Mouse (Mus musculus) heart, adult 2 months (tissue): Measurements from ENCODE around the gene Snx9. TPM values are rescaled to one million over a fixed set of nuclear protein-coding genes. Genes with fewer than 3 reads are reported as not detected.

Experiments used
- DNase-seq, 2 experiments: peaks; one replicate each; pipeline ENCODE4 v3.0.0; 2021
- H3K27ac ChIP-seq: fragments of 200-600 bp; 2 replicates; pipeline ENCODE4 v1.8.1; 2022
- H3K27me3 ChIP-seq: fragments of 200-500 bp; 2 replicates; pipeline ENCODE4 v1.6.1; 2012; ENCODE audit warnings: mild to moderate bottlenecking, low read length, inconsistent platforms, mixed read lengths; ENCODE audit not compliant: control insufficient read depth, insufficient read depth
- H3K36me3 ChIP-seq: fragments of 200-500 bp; 2 replicates; pipeline ENCODE4 v1.6.1; 2012; ENCODE audit warnings: low read length, inconsistent platforms; ENCODE audit not compliant: control insufficient read depth, insufficient read depth
- H3K4me1 ChIP-seq: fragments of 200-500 bp; 2 replicates; pipeline ENCODE4 v1.6.1; 2011; ENCODE audit warnings: low read length; ENCODE audit not compliant: control insufficient read depth, insufficient read depth
- H3K4me3 ChIP-seq: fragments of 200-600 bp; 2 replicates; pipeline ENCODE4 v1.8.1; 2022
- H3K79me2 ChIP-seq: fragments of 200-500 bp; replicated peaks from 2 replicates; pipeline ENCODE4 v1.6.1; 2012; ENCODE audit warnings: mild to moderate bottlenecking, inconsistent platforms, low read length, moderate library complexity, mixed read lengths; ENCODE audit not compliant: control insufficient read depth, insufficient read depth
- H3K9ac ChIP-seq: fragments of 200-500 bp; 2 replicates; pipeline ENCODE4 v1.6.1; 2012; ENCODE audit warnings: low read depth, mild to moderate bottlenecking, control low read depth, inconsistent platforms, low read length, mixed read lengths
- CTCF ChIP-seq: fragments of 200-600 bp; IDR thresholded peaks from 2 replicates; pipeline ENCODE4 v1.8.1; 2022; ENCODE audit warnings: antibody characterized with exemption, mild to moderate bottlenecking, moderate library complexity
- EP300 ChIP-seq: fragments of 200-500 bp; IDR thresholded peaks from 2 replicates; pipeline ENCODE4 v1.6.1; 2011; ENCODE audit warnings: low read depth, low read length, control low read depth; ENCODE audit not compliant: insufficient read depth
- POLR2A ChIP-seq: fragments of 200-500 bp; IDR thresholded peaks from 2 replicates; pipeline ENCODE4 v1.6.1; 2011; ENCODE audit warnings: mild to moderate bottlenecking, low read depth, low read length, control low read depth; ENCODE audit not compliant: insufficient read depth
- WGBS: fragments of 180-500 bp; shearing (Covaris S2); methylation state at CpG from one replicate; pipeline ENCODE4 v1.1.7; 2018; 5-methylcytosine and 5-hydroxymethylcytosine counted together
- intact Hi-C: fragments of 180-260 bp; cut with DNase I; formaldehyde crosslinking; loops from one replicate; pipeline ENCODE4 v1.15.1; 2025
- polyA plus RNA-seq: library from polyadenylated mRNA; depleted of rRNA; stranded (reverse); fragments of >200 nt; gene quantifications from 2 replicates; pipeline ENCODE4 v1.2.3, GENCODE M21; 2012
- total RNA-seq, 2 experiments: library from RNA; stranded (reverse); gene quantifications; 2 replicates each; pipeline ENCODE4 v1.2.3; 2021

Snx9 gene
- total and polyA plus RNA-seq, 3 experiments = 16.7 to 31.9 (median 30.2) TPM

DNA sequence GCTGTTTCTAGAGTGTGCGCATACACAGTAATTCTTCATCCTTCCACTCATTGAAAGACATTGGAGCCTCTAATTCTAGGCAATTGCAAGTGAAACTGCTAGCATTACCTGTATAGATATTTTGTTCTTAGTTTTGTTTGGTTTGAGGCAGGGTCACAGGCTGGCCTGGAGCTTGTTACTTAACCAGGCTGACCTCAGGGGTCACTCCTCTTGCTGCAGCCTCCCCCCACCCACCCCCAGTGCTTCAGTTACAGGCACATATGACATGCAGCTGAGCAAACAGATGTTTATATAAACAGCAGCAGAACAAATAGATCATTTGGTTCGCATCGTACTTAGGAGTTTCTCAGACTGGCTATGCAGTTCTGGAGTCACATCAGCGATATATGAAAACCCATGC lies 71.7 kb downstream of the Snx9 start:
- H3K4me3 ChIP-seq = no peak overlapping the region
- TF ChIP-seq EP300 = no peak
- no peak for TF ChIP-seq CTCF
- no peak for TF ChIP-seq POLR2A
- no peaks in the 10 kb centered on the region for H3K36me3 ChIP-seq
- no peak overlapping the region for H3K27ac ChIP-seq
- intact Hi-C loops = no loop called here
- no peak for DNase-seq
- H3K9ac ChIP-seq = no peak overlapping the region
- no peaks in the 10 kb centered on the region for H3K79me2 ChIP-seq
- 95% methylated on average over 4 of the region's 4 CpGs for WGBS
- H3K27me3 ChIP-seq = no peaks in the 10 kb centered on the region
- H3K4me1 ChIP-seq = no peaks in the 10 kb centered on the region

- intact Hi-C loops = no loop called here
- peak; percentile 40 to 59 for DNase-seq
- Histone ChIP-seq H3K79me2 (no peaks in the 10 kb centered on the region), H3K9ac (no peak overlapping the region), H3K4me1 (no peaks in the 10 kb centered on the region), H3K27me3 (no peaks in the 10 kb centered on the region), H3K27ac (no peak overlapping the region), H3K36me3 (no peaks in the 10 kb centered on the region), H3K4me3 (no peak overlapping the region)
- 48% methylated on average over 5 of the region's 5 CpGs for WGBS
- TF ChIP-seq EP300 (0 out of 2 replicates have a peak, but pooled peaks have one; percentile 14), POLR2A (no peak), CTCF (no peak)
Observed at GRCm38 (mm10) chr17:5914217-5914616, 73.1 kb downstream of the Snx9 start.

DNA sequence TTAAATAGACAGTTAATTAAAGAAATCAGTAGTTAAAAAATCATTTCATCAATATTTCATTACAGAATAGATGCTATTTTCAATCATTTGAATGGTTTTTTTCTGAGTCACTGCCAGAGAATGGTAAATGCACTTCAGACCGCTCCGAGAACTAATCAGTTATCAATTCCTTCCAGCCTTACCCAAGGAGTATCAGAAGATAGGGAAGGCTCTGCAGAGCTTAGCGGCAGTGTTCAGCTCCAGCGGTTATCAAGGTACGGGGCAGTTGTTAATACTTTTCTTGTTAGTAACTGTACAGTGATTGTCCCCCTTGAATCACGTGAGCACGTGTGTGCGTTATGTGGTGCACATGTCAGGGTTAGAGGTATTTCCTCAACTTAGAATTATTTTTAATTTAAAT lies 80.8 kb downstream of the Snx9 start:
- no peak overlapping the region for H3K9ac ChIP-seq
- H3K27me3 ChIP-seq = no peaks in the 10 kb centered on the region
- H3K27ac ChIP-seq = no peak overlapping the region
- intact Hi-C loops = no loop called here
- no peaks in the 10 kb centered on the region for H3K36me3 ChIP-seq
- no peak for DNase-seq
- H3K79me2 ChIP-seq = no peaks in the 10 kb centered on the region
- TF ChIP-seq POLR2A (no peak), CTCF (no peak), EP300 (no peak)
- whole genome bisulfite sequencing = 86% methylated on average over 8 of the region's 8 CpGs
- H3K4me3 ChIP-seq = no peak overlapping the region
- H3K4me1 ChIP-seq = no peaks in the 10 kb centered on the region

GRCm38 (mm10) chr17:5923281-5923680 lies 82.2 kb downstream of the Snx9 start:
- WGBS = 79% methylated on average over 9 of the region's 9 CpGs
- no peaks in the 10 kb centered on the region for H3K27me3 ChIP-seq
- H3K4me3 ChIP-seq = no peak overlapping the region
- no peak overlapping the region for H3K27ac ChIP-seq
- intact Hi-C loops = no loop called here
- no peaks in the 10 kb centered on the region for H3K79me2 ChIP-seq
- TF ChIP-seq EP300 = no peak
- TF ChIP-seq CTCF = peak; percentile 71
- no peak overlapping the region for H3K9ac ChIP-seq
- no peak for DNase-seq
- H3K36me3 ChIP-seq = no peaks in the 10 kb centered on the region
- no peaks in the 10 kb centered on the region for H3K4me1 ChIP-seq

- no peak for DNase-seq
- no peaks in the 10 kb centered on the region for H3K27me3 ChIP-seq
- no peaks in the 10 kb centered on the region for H3K36me3 ChIP-seq
- H3K9ac ChIP-seq = no peak overlapping the region
- H3K4me1 ChIP-seq = no peaks in the 10 kb centered on the region
- intact Hi-C loops = no loop called here
- TF ChIP-seq EP300 (no peak), CTCF (no peak), POLR2A (no peak)
- no peaks in the 10 kb centered on the region for H3K79me2 ChIP-seq
- no peak overlapping the region for H3K27ac ChIP-seq
- H3K4me3 ChIP-seq = no peak overlapping the region
- WGBS = 81% methylated on average over 8 of the region's 8 CpGs
Observed at GRCm38 (mm10) chr17:5924238-5924637, 83.1 kb downstream of the Snx9 start.

GRCm38 (mm10) chr17:5926710-5927109 lies 85.6 kb downstream of the Snx9 start:
- Histone ChIP-seq H3K9ac (no peak overlapping the region), H3K79me2 (no peaks in the 10 kb centered on the region), H3K4me3 (no peak overlapping the region), H3K27ac (no peak overlapping the region), H3K4me1 (no peaks in the 10 kb centered on the region), H3K27me3 (no peaks in the 10 kb centered on the region), H3K36me3 (no peaks in the 10 kb centered on the region)
- WGBS = 83% methylated on average over 7 of the region's 7 CpGs
- no peak for DNase-seq
- TF ChIP-seq POLR2A (no peak), EP300 (no peak), CTCF (no peak)
- intact Hi-C loops = no loop called here

GRCm38 (mm10) chr17:5929031-5929430 lies 87.9 kb downstream of the Snx9 start:
- Histone ChIP-seq H3K9ac (no peak overlapping the region), H3K4me1 (no peaks in the 10 kb centered on the region), H3K36me3 (no peaks in the 10 kb centered on the region), H3K79me2 (no peaks in the 10 kb centered on the region), H3K4me3 (no peak overlapping the region), H3K27ac (no peak overlapping the region), H3K27me3 (no peaks in the 10 kb centered on the region)
- WGBS = 88% methylated on average over 6 of the region's 6 CpGs
- no peak for DNase-seq
- TF ChIP-seq EP300 (no peak), CTCF (no peak), POLR2A (no peak)
- intact Hi-C loops = no loop called here
